Mouse (Mus musculus) duodenum, adult 2 months (tissue): Measurements from ENCODE around the gene Gm17124. TPM values are rescaled to one million over a fixed set of nuclear protein-coding genes. Genes with fewer than 3 reads are reported as not detected.

Source experiments
- polyA plus RNA-seq: library from polyadenylated mRNA; depleted of rRNA; stranded (reverse); fragments of >200 nt; gene quantifications from 2 replicates; pipeline ENCODE4 v1.2.3, GENCODE M21; 2012; ENCODE audit warnings: low replicate concordance; rRNA removed

Gene Gm17124
- polyA plus RNA-seq, result not detected in 2 replicates

GRCm38 (mm10) chr14:42599782-42600181 lies at the start of gene Gm17124:
TSS of gene Gm17124 (minus strand) at chr14:42599882.

GRCm38 (mm10) chr14:42641817-42642216 lies 42.1 kb upstream of the Gm17124 start, which contains the start of gene Gm3633:
TSS of gene Gm3633 (minus strand) at chr14:42641917.

Other genes starting within 250 kb of the Gm17124 start
- not detected in 2 replicates for gene Gm8005, start 160.2 kb downstream of the Gm17124 start, polyA plus RNA-seq
- gene Gm8011, start 136.0 kb downstream of the Gm17124 start, polyA plus RNA-seq, result not detected in 2 replicates
- not detected in 2 replicates for gene Gm8020, start 97.5 kb downstream of the Gm17124 start, polyA plus RNA-seq
- gene Gm8024, start 75.6 kb downstream of the Gm17124 start, polyA plus RNA-seq, result not detected in 2 replicates
- gene Gm3633, start 42.0 kb upstream of the Gm17124 start, polyA plus RNA-seq, result not detected in 2 replicates
- not detected in 2 replicates for gene Gm10378, start 56.1 kb upstream of the Gm17124 start, polyA plus RNA-seq
- gene Gm3015, start 168.9 kb upstream of the Gm17124 start, polyA plus RNA-seq, result not detected in 2 replicates
- gene Gm10377, start 198.1 kb upstream of the Gm17124 start, polyA plus RNA-seq, result not detected in 2 replicates